Mouse (Mus musculus) right cerebral cortex, postnatal 25 days (tissue): ENCODE results near the gene Gm21861.
"Not testable (repeated sequence)": the region's sequence is repeated elsewhere in the genome, so short reads cannot be mapped to it uniquely, and the experiment has no call there.

Experiments
- DNase-seq: peaks from one replicate; pipeline ENCODE4 v3.0.0; 2022

The Gm21861 gene

GRCm38 (mm10) chrY:58814497-58814896 lies at the start of gene Gm21861:
Gene Gm21861 (minus strand): TSS chrY:58814597.
- DNase-seq = not testable (repeated sequence)
